Mouse (Mus musculus): ENCODE data around the gene Kcnab2.

Gene Kcnab2

DNA sequence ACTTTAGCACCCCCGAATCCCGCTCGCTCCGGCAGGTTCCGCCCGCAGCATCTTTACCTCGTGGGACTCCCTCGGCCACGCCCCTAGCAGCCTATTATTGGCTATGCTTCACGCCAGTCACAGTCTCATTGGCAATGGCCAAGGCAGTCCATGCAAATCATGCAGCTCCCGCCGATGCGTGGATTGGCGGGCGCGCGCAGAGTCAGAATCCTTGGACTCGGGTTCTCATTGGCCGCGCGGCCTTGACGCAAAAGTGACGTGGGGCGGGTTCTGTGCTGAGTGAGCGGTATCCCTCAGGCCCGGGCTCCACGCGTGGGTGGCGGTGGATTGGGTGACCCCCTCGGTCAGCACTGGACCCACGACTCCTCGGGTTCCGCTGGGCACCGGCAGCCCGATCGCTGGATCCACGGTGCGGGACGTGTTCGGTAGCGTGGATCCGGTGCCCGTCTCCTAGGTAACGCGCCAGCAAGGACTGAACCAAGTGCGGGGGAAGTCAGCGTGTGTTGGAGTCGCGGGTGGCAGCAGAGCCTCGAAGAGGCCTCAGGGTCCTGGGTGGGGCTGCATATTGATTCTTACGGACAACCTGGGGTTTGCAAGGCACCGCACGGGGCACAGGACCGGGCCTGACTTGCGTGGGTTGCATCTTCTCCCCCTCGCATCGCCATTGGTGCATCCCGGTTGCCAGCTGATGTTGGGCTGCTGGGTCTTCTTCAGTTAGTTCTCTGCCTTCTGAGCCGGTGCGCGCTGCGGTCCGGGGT, at the start of gene Kcnab2:
Gene Kcnab2 (minus strand): TSS at position 406 of the 758 bp plus-strand sequence.
- peak; percentile 73 for DNase-seq (ENCODE audit: low spot score)

DNA sequence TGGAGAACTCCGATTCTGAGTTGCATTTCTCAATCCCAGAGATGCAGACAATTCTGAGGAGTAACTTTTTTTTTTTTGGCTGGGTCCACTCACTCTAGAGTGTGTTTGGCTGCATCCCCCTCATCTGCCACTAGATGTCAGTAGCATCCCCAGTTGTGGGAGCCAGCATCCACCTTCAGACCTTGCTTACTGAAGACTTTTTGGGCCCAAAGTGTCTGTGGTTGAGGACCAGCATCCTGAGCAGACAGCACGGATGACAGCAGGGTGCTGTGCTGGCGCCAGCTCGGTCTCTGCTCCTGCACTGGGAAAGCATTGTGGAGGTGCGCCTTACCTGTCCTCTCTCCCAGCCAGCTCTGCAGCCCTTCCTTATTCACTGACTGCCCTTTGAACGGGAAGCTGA, 42.4 kb upstream of the Kcnab2 start:
- peak; percentile 15 for DNase-seq (ENCODE audit: low spot score)

DNA sequence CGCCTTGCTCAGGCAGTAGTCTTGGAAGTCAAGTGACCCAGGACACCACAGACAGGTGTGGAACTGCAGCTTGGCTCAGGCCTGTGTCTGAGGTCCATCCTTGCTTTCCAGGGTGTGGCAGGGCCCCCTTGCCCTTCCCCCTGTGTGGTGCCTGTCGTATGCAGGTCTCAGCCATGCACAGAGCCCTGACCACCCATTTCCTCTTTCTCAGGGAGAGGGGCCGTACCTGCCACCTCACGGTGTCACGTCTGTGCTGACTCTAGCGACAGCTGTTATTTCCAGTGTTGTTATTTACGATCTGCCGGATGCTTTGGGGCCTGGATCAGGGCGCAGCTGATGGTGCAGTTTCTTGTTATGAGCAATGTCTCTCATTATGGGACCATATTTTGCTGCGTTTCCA, 41.4 kb upstream of the Kcnab2 start:
- no peak for DNase-seq (ENCODE audit: low spot score)

DNA sequence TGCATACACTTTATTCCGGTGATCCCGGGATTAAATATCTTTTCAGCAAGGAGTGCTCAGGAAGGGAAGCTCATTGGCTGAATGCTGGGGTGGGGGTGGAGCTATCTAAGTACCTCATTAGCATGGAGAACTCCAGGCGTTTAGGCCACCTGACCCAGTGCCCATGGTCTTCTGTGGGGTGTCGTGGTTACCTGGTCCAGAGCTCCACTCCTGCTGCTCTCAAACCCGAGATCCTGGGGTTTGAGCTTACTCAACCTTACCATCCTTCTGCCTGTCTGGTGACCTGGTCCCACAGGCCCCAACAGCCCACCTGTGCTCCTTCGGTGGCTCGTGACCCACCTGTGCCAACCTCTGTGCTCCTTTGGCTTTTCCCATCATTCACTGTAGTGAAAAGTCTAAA, 37.2 kb upstream of the Kcnab2 start:
- no peak for DNase-seq (ENCODE audit: low spot score)

DNA sequence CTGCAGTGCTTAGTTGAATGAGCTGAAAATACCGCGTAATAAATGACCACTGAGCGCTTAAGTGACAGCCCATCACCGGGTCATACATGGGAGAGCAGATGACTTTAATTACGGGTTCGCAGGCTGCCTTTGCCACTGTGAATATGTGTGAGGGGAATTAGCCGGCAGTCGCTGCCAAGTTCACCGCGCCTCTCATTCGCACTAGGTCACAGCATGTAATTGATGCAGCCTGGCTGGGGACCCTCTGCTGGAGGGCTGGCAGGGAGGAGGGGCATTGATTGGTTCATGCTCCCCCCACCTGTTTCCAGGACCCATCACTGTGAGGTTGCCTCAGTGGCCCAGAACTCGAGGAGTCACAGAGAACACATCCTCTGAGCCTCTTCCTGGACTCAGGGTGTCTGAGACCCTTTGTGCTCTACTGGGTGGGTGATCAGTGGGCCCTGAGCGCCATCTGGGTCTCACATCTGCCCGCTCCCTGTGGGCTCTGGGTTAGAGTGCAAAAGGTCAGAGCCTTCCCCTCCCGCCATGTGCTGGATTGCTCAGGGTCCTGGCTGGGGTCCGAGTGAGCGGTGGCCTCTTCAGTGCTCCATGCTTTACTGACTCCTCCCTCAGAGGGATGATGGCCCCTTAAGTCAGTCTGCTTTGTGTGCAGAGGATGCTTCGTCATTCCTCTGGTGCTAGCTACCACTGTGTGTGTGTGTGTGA, 34.7 kb upstream of the Kcnab2 start:
- DNase-seq (ENCODE audit: low spot score) = no peak

DNA sequence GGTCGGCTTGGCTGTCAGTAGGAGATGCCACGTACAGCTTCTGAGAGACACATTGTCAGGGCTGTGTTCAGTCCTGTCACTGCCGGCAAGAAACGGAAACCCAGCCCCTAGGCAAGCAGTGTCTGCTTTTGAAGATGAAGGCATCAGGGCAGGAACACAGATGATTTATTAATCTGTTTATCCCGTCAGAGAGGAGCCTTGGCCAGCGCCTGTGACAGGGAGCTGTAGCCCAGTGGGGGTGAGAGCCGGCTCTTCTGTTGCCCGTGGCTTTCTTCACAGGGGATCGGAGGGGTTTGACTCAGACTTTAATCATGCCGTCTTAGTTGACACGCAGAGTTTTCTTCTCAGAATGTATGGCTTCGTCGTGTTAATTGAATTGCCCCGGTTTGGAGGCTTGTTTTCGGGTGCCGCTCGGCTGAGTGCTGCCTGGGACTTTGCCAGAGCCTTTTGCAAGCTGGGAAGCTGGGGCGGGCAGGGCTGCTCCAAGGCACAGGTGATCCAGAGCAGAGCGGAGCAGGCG, 16.7 kb upstream of the Kcnab2 start:
- no peak for DNase-seq (ENCODE audit: low spot score)

DNA sequence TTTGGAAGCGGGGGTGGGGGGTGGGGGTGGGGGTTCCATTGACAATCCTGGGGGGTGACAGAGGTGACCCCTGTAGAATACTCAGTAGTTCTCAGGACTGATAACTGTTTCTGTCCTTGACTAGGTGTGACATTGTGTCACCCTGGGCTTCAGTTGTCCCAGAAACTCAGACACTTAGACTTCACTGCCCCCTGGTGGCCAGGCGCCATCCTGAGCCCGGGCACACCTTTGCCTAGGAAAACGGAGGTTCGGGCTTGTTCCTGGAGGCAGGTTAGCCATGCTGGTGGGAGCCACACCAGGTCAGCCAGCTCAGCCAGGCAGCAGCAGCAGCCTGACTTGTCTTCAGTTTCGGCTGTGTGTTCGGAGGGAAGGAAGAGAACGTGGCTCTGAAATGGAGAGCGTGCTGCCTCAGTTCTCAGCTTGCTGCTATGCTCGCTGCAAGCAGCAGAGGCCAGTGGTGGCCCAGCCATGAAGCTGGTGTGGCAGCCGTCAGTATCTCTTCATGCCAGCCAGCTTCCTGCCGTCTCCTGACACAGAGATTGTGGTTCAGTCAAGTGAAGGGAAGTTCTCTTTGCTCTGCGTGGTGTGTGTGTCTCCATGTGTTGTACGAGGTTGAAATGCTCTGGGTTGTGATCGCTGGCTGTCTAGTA, 13.7 kb upstream of the Kcnab2 start:
- DNase-seq (ENCODE audit: low spot score) = peak; percentile 32

DNA sequence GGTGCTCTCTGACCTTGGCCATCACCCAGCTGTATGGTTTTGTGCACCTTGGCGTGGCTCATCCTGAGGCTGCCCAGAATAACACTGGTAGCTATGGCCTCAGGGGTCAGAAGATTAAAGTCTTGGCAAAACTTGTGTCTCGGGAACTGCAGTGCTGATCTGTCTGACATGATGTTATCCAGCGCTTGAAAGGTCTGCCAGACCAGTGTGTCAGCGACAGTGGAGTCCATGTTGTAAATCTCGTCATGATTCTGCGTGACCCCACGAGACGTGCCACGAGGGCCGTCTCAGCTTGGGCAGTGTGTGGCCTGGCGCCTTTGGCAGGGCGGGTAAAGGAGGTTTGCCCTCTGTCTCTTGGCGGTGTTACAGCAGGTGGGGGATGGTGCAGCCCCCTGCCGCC, 12.6 kb upstream of the Kcnab2 start:
- DNase-seq (ENCODE audit: low spot score) = no peak

DNA sequence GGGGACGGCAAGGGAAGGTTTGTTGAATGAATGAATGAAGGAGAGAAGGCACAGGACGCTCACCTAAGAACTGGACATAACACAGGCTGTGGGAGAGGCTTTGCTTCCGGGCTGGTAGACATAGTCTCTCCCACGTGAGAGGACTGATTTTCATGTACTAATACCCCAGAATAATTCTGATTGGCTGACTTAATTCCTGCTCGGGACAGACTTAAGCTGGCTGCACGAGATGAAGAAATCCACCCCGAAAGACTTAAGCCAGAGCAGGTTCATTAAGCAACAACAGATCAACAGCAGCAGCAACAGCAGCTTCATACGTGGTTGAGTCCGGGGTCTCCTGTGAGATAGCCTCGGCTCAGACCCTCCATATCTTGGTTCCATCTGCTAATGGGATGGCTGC, 10.4 kb upstream of the Kcnab2 start:
- no peak for DNase-seq (ENCODE audit: low spot score)

DNA sequence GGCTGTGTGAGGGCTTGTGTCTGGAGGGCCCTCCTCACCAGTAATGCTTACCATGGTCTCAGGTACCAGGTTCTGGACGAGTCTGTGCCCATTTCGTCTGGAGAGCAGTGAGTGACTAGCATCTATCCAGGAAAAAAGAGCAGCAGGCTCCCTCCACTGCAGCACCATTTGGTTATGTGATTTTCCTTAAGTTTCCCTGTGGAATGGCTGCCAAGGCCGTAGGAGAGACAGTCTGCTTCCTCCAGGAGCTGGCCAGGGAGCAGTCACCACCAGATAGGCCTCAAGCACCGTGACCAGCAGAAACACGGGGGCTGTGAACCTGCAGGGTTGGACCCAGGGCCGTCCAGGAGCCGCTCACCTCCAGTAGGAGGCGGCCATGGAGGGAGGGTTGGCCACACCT, 2.8 kb upstream of the Kcnab2 start:
- DNase-seq (ENCODE audit: low spot score) = no peak

DNA sequence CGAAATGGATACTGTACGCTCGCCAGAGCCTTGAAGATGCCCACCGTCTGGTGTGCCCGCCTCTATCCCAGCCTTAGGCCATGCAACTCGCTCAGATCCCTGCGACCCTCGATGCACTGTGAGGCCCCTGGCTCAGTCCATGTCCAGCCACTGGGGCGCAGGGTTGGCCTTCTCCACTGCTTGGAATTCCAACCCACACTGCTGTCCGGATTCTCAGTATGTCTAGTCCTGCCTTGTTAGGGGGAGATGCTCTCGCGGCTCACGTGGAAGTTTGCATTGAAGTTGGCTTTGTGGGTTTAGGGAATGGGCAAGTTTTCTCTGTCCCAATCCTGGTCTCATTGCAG, 525 bp upstream of the Kcnab2 start:
- no peak for DNase-seq (ENCODE audit: low spot score)

DNA sequence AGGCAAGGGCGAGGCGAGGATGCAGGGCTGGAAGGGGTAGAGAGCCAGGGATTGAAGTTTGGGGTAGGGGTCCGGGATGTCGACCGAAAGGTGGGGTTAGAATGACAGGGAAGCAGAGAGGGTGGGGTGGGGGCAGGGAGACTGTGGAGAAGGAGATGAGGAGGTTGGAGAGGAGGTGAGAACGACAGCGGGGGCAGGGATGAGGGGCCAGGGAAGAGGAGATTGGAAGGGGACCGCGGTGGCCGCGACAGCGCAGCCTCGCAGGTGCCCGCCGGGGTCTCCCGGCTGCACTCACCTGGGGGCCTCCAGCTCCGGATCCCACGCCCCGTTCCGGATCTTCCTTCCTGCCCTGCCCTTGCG, 585 bp downstream of the Kcnab2 start:
- no peak for DNase-seq (ENCODE audit: low spot score)

DNA sequence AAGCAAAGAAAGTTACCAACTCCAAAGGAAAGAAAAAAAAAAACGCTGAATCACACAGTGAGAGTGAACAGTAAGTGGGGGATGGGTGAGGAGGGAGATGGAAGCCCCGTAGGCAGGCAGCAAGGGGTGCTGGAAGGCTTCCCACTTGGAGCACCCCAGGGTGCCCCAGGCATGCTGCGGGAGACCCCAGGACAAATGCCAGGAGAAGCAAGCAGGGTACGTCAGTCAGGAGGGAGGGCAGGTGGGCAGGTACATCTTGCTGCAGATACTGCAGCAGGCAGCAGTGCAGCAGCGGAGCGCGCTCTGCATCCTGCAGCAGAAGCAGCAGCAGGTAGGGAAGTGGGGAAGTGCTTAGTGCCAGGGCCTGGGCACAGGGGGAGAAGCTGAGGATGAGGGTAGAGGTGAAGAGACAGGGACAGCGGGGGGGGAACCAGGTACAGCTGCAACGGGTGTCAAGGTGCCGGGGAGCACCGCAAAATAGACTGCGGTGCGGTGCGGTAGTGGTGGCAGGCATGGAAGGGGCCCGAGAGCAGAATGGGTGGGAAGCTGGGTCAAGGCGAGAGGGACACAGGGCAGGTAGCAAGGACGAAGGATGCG, 1.1 kb downstream of the Kcnab2 start, which contains the start of gene Nphp4:
Gene Nphp4 (plus strand): TSS at position 280 of the 597 bp plus-strand sequence.
- DNase-seq (ENCODE audit: low spot score) = no peak

DNA sequence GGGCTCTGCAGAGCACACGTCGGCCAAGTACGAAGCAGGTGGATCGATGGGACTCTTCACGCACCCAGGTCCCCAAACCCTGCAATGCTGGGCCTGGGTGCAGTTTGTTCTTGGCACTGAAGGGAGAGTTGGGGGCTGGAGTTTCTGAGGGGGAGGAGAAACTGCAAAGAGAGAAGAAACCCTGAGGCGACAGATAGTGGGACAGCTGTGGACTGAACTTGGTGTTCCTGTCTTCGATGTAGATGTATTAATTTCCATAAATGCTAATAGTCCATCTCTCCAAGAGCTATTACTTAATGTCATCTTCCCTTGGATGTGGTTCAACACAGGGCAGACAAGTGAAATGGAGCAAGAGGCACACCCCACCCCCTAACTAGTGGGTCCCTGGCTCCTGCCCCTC, 1.7 kb downstream of the Kcnab2 start:
- no peak for DNase-seq (ENCODE audit: low spot score)

DNA sequence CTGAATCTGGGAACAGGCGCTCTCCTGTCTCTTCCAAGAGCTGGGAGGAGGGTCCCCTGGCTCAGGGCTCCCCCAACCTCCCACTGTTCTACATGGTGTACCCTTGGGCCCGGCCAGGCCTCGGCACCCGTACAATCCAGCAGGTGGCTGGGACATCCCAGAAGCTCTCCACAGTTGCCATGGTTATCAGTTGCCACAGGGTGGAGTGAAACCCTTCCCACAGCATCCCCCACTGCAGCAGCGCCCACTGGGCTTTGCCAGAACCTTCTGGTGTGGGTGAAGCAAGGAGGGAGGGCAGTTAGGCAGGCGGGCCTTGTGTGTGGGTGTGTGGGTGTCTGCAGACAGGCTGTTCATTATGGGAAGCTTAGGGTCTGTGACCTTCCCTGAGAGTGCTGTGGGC, 9.7 kb downstream of the Kcnab2 start:
- DNase-seq (ENCODE audit: low spot score) = no peak

DNA sequence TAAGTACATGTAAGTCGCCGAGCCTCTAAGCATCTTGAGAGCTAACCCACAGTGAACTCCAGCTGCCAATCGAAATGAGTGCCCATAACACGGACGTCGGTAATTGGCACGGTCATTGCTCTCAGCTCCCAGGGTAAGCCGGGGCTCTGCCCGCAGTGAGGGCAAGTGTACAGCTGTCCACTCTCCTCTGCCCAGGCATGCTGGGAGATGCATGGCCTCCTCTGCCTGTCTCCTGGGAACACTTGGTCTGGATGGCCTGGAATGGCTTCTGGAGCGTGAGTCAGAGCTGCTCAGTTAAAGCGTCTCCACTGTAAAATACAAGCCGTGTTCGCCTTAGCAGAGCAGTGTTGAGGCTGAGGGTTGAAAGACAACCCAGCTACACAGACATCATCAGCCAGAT, 11.1 kb downstream of the Kcnab2 start:
- DNase-seq (ENCODE audit: low spot score) = no peak

DNA sequence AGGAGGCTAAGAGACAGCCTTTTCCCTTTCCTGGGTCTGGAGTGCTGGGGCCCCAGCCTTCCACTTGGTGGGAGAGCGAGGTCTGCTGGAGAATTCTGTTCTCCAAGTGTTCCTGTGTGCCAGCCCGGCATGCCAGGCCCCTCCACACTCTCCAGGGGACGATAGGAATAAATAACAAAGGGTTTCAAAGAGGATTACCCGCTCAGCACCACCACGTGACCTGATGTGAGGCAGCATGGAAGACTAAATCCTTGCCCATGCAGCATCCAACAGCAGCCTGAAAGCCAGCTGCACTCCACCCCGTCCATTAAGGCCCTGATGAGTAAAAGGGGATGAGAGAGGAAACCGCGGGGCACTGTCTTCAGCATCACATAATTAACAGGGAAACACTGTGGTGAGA, 12.6 kb downstream of the Kcnab2 start:
- DNase-seq (ENCODE audit: low spot score) = no peak

DNA sequence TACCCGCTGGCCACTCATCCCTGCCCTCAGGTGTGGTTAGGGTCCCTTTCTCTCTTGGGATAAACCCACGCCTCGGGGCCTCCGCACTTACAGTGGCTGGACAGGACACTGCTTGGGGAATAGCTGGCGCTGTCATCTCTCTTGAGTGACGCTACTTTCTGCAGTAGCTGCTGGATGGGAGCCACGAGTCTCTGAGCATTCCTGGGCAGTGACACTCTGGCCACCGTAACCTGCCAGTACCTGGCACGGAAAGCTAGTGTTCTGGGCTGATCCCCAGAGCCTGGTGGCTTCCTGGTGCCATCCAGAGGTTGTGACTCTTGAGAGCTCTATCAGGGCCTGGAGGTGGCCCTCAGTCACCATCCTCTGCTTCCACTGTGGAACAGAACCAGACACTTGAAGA, 14.5 kb downstream of the Kcnab2 start:
- DNase-seq (ENCODE audit: low spot score) = no peak

DNA sequence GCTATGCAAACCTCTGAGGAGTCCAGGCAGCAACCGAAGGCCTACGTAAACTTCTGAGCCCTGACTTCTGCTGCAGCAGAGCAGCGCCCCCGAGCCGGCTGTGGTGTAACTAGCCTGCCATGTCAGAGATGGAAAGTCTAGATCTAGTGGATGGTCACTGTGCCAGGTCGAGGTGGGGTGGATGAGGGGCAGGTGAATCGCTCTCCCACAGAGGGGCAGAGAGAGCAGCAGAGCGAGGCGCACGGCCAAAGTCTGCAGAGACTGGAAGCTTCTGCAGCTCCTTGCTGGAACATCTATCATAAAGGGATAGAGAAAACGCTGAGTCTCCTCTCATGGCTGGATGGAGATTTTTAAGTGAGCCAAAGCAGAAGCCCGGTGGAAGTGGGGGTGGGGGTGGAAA, 15.2 kb downstream of the Kcnab2 start:
- no peak for DNase-seq (ENCODE audit: low spot score)

DNA sequence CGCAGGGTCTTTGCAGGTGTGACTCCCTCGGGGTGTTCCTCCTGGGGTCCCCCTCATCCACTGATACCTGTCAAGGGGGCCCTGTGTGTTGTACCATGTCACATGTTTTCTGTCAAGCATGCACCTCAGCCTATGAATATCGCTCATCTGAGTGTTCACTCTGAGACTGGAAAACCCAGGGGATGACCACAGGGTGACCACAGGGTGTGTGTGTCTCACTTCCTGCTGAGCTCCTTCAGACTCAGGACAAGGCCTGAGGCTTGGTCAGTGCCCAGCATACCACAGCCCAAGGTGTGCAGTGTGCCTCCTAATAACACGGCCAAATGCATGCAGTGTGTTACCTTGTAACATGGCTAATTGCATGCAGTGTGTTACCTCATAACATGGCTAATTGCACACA, 20.0 kb downstream of the Kcnab2 start:
- DNase-seq (ENCODE audit: low spot score) = no peak

DNA sequence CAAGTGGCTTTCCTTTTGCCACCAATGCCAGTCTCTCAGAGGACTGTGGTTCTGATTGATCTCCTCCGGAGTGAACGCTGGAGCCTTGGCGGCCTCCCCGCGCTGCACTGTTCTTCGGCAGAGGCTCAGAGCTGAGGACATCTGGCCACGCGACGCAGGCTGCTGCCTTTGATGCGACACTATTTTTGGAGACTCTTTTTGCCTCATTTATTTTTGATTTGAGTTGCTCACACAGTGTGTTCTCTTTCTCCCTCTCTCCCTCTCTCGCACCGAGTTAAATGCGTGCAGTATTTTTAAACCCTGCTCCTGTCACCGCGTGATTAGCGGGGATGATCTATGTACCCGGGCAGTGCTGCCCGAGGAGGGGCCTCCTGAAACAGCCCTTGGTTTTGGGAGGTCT, 21.1 kb downstream of the Kcnab2 start:
- DNase-seq (ENCODE audit: low spot score) = no peak

DNA sequence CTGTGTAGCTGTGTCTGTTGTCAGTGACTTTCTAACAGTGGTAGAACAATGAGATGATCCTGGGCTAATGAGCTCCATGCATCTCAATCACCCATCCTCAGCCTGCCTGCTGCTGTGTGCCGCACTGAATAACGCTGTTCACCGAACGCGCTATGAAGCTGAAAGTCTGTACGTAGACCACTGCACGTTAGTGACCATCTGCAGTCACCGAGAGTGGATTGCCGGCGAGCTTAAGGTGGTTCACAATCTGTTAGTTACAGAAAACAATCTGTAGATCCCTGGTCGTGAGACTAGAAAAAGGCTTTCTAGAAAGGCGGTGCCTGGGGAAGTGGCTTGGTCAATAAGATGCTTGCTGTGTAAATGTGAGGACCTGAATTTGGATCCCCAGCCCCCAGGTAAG, 23.5 kb downstream of the Kcnab2 start:
- no peak for DNase-seq (ENCODE audit: low spot score)

DNA sequence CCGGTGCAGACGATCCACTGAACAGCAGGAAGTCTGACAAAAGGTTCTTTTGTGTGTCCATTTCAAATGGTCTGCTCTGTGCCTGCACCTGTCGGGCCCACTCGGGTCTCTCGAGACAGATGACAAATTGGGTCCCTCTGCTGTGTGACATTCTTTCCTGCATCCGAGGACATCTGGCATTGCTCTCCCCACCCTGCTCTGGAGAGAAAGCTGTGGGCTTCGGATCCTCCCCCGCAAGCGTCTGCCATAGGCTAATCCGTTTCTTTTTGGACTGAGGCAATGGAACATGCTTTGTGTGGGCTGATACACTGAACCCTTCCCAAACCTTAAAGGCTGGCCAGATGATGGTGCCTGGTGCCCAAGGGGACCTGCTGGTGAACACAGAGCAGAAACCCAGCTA, 24.6 kb downstream of the Kcnab2 start:
- DNase-seq (ENCODE audit: low spot score) = no peak

All from c-Kit-positive CD71-positive TER-119-positive erythroid progenitor cells, embryonic 14.5 days (primary cell).